Mouse (Mus musculus): ENCODE data around the gene Cdc42se1.

DNA sequence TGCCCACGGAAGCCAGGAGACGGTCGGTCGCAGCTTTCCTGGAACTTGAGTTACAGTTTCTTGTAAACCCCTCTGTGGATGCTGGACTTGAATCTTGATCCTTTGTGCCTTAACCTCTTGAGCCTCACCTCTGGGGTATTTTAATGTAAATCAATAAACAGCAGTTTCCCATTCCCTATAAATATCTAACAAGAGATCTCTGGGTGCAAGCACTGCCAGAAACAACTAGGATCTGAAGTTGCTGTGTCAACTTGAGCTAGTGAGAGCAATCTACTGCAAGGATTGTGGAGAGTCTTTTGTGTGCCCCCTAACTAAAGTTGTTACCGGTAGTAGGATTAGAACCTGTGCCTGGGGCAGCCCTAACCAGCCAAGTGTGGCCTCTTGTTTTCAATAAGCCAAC is 56.9 kb downstream of the Cdc42se1 start:
- no peak for TF ChIP-seq CTCF (IDR thresholded peaks at IDR 0.05; ENCODE audit: low read depth, low read length)
- TF ChIP-seq TAL1 (conservative IDR thresholded peaks at IDR 0.05; ENCODE audit: low read depth, low read length) = no peak
- no peak for TF ChIP-seq POLR2AphosphoS5 (IDR thresholded peaks at IDR 0.05; ENCODE audit: insufficient replicate concordance, low read depth, low read length)
- TF ChIP-seq GATA1 (IDR thresholded peaks at IDR 0.05; ENCODE audit: borderline replicate concordance, low read length) = no peak
- no peak for TF ChIP-seq GATA2 (IDR thresholded peaks at IDR 0.05; ENCODE audit: borderline replicate concordance, low read depth, low read length)

Data from G1E (cell line).